In the genomic region with DNA sequence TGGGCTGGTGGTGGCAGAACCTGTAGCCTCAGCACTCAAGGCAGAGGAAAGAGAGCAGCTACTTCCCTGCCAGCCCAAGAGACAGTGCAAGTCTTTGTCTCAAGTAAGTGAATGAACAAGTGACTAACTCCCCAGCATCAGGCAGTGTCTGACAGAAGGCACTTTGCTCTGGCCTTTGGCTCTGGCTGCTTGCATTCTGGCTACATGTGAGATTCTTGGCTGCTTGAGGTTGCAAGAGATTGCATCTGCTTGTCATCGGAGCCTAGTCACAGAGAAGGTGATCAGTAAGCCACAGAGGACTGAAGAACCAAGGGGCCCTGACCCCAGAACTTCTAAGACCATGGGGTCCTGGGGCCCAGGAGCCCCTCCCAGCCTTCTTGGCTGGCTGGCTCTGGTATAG, we compare ENCODE assay signal across 21 mouse cellular contexts. TPM values are rescaled to one million over a fixed set of nuclear protein-coding genes. Genes with fewer than 3 reads are reported as not detected.
DNase-seq lines count a peak whose midpoint lies in the region; ATAC-seq and TF ChIP-seq lines count a peak whose summit lies in the region.
"Had no signal": no experiment of that assay in that cellular context is flagged by ENCODE, and none has a peak within 500 bp of the region (broad histone marks: within the 10 kb centered on the region; RNA-seq: fewer than 3 reads in every experiment).

No protein-coding gene starts in this region.

- H3K4me1 ChIP-seq in midbrain, embryonic 16.5 days (ENCODE audit: control insufficient read depth, insufficient read depth, low read length) = peaks cover 38% of the 10 kb centered on the region
- H3K4me1 ChIP-seq: intestine, embryonic 15.5 days had no signal

- no peak for TF ChIP-seq POLR2A in myocyte (IDR thresholded peaks at IDR 0.05; ENCODE audit: insufficient read length, low read depth)

- ATAC-seq in midbrain, embryonic 16.5 days = no peak
- ATAC-seq: forebrain, embryonic 15.5 days; intestine, embryonic 15.5 days had no signal

- H3K27ac ChIP-seq in layer of hippocampus, adult 2 months = peak overlapping the region; percentile 21; the same call in 1 of the 2 replicates
- H3K27ac ChIP-seq in midbrain, embryonic 16.5 days (ENCODE audit: low read length) = no peak overlapping the region
- H3K27ac ChIP-seq: embryonic facial prominence, embryonic 12.5 days; forebrain, embryonic 15.5 days; heart, embryonic 10.5 days; intestine, embryonic 15.5 days had no signal

- TF ChIP-seq CTCF in layer of hippocampus, adult 2 months (conservative IDR thresholded peaks at IDR 0.05) = no peak

- H3K4me2 ChIP-seq in myocyte (ENCODE audit: low read depth) = no peak overlapping the region
- H3K4me2 ChIP-seq in midbrain, embryonic 16.5 days (ENCODE audit: low read length) = no peak overlapping the region
- H3K4me2 ChIP-seq: embryonic facial prominence, embryonic 12.5 days; forebrain, embryonic 15.5 days; intestine, embryonic 15.5 days had no signal

- H3K4me3 ChIP-seq in layer of hippocampus, adult 2 months = no peak overlapping the region
- H3K4me3 ChIP-seq in myocyte = no peak overlapping the region
- no peak overlapping the region for H3K4me3 ChIP-seq in midbrain, embryonic 16.5 days (ENCODE audit: low read depth, low read length)
- H3K4me3 ChIP-seq: embryonic facial prominence, embryonic 12.5 days; forebrain, embryonic 15.5 days; heart, embryonic 10.5 days; intestine, embryonic 15.5 days had no signal

- no peaks in the 10 kb centered on the region for H3K36me3 ChIP-seq in myocyte (ENCODE audit: control insufficient read depth, insufficient read depth)
- no peaks in the 10 kb centered on the region for H3K36me3 ChIP-seq in midbrain, embryonic 16.5 days (ENCODE audit: control insufficient read depth, insufficient read depth, low read length)
- H3K36me3 ChIP-seq: embryonic facial prominence, embryonic 12.5 days; forebrain, embryonic 15.5 days; heart, embryonic 10.5 days; intestine, embryonic 15.5 days had no signal

- H3ac ChIP-seq in myocyte (ENCODE audit: control insufficient read depth, insufficient read length) = no peak overlapping the region

- H3K9me3 ChIP-seq in midbrain, embryonic 16.5 days (replicated peaks; ENCODE audit: control insufficient read depth, low read length, poor library complexity, severe bottlenecking) = no peaks in the 10 kb centered on the region
- H3K9me3 ChIP-seq: embryonic facial prominence, embryonic 12.5 days; forebrain, embryonic 15.5 days; heart, embryonic 10.5 days; intestine, embryonic 15.5 days had no signal

- H3K27me3 ChIP-seq in myocyte (ENCODE audit: control insufficient read depth, insufficient read depth, insufficient read length) = peaks cover 19% of the 10 kb centered on the region
- no peaks in the 10 kb centered on the region for H3K27me3 ChIP-seq in midbrain, embryonic 16.5 days (ENCODE audit: control insufficient read depth, insufficient read depth, low read depth, low read length)
- H3K27me3 ChIP-seq: forebrain, embryonic 15.5 days; intestine, embryonic 15.5 days had no signal

- peak; percentile 45 to 48 for DNase-seq in cerebellum, postnatal 10 days
- DNase-seq in cerebellum, adult 18-20 months = no peak
- no peak for DNase-seq in layer of hippocampus, adult 2 months (ENCODE audit: low spot score in 2 of 2)
- DNase-seq in layer of hippocampus, adult 9-10 months (ENCODE audit: low spot score) = no peak
- DNase-seq in 3T3-L1 (ENCODE audit: low read depth, low spot score) = peak; percentile 44
- DNase-seq: adrenal gland, adult 8-10 months; adrenal gland, postnatal 36 days; cerebellum, adult 8-10 months; cerebellum, postnatal 25 days; gastrocnemius, postnatal 10 days; heart, adult 18-20 months; heart, postnatal 10 days; heart, postnatal 4 days had no signal

- H3K9ac ChIP-seq in midbrain, embryonic 16.5 days (ENCODE audit: low read depth, low read length) = no peak overlapping the region
- H3K9ac ChIP-seq: embryonic facial prominence, embryonic 12.5 days; forebrain, embryonic 15.5 days; intestine, embryonic 15.5 days had no signal

- WGBS in midbrain, embryonic 16.5 days = 54% methylated on average over 1 of the region's 1 CpGs

- no peaks in the 10 kb centered on the region for H3K79me2 ChIP-seq in myocyte (ENCODE audit: control insufficient read depth, insufficient read depth)

TF ChIP-seq in myocyte, 11 proteins besides CTCF, POLR2A, EP300 and RAD21:
- TF ChIP-seq CEBPB (IDR thresholded peaks at IDR 0.05; ENCODE audit: insufficient read depth, poor library complexity, severe bottlenecking) = peak; percentile 88
- TF ChIP-seq MYOD1 (IDR thresholded peaks at IDR 0.05; ENCODE audit: control insufficient read depth in 1 of 3, insufficient read length in 2 of 3, low read depth in 2 of 3) = no peak
- TF ChIP-seq POLR2AphosphoS2 (IDR thresholded peaks at IDR 0.05; ENCODE audit: insufficient read length, low read depth) = no peak

RNA-seq across cellular contexts. Expression of a gene that starts 59.5 kb away (rescaled TPM):
- 100 to 1,000 TPM; 232 to 244 TPM for total RNA-seq in layer of hippocampus, adult 2 months (2021)
- 0.80 TPM for polyA plus RNA-seq in myocyte (2012; fragmentation: generic; extraction: Trizol)
- 18.2 and 21.4 TPM in 2 replicates for polyA plus RNA-seq in midbrain, embryonic 16.5 days (2015; fragmentation: Nextera tagmentation; extraction: Ambion mirVana)
- total RNA-seq: heart, postnatal 4 days had no signal
- polyA plus RNA-seq: C2C12; heart, embryonic 14.5 days had no signal

Comparison
In these comparisons a context has a peak if more than half of its experiments do, and no peak if none do; other contexts are left out.
1. DNase-seq: peak in cerebellum, postnatal 10 days (2 of 2) and 3T3-L1 (single experiment); none in cerebellum, adult 18-20 months (0 of 2), layer of hippocampus, adult 2 months (0 of 2) and layer of hippocampus, adult 9-10 months (single experiment).
2. RNA of a gene that starts 59.5 kb away (polyA plus RNA-seq): 18.2 to 21.4 TPM in midbrain, embryonic 16.5 days; 0.80 TPM in myocyte (single experiment); every median in the first group is over 10 times any median in the second.